Comparison of ENCODE assay signal across 8 mouse cellular contexts in genomic region chr4:98726590-98727237, GRCm38 (mm10). TPM values are rescaled to one million over a fixed set of nuclear protein-coding genes. Genes with fewer than 3 reads are reported as not detected.
DNase-seq lines count a peak whose midpoint lies in the region; ATAC-seq lines count a peak whose summit lies in the region.

Gene L1td1 (plus strand): TSS chr4:98726734.

- H3K4me1 ChIP-seq in hindbrain, embryonic 13.5 days (replicated peaks): peaks cover 20% of the 10 kb centered on the region
- peaks cover 17% of the 10 kb centered on the region for H3K4me1 ChIP-seq in midbrain, embryonic 12.5 days

- no peak within 1 kb of the TSS for H3K27ac ChIP-seq in hindbrain, embryonic 13.5 days
- no peak within 1 kb of the TSS for H3K27ac ChIP-seq in midbrain, embryonic 12.5 days (replicated peaks)

- H3K9ac ChIP-seq in hindbrain, embryonic 13.5 days: peak within 1 kb of the TSS; percentile 49
- no peak within 1 kb of the TSS; the same call in 1 of the 2 replicates for H3K9ac ChIP-seq in midbrain, embryonic 12.5 days (replicated peaks)

- no peaks in the 10 kb centered on the region for H3K36me3 ChIP-seq in hindbrain, embryonic 13.5 days
- no peaks in the 10 kb centered on the region for H3K36me3 ChIP-seq in midbrain, embryonic 12.5 days

- H3K4me2 ChIP-seq in hindbrain, embryonic 13.5 days: peak within 1 kb of the TSS; percentile 59
- peak within 1 kb of the TSS; percentile 55 for H3K4me2 ChIP-seq in midbrain, embryonic 12.5 days (replicated peaks)

- H3K4me3 ChIP-seq in hindbrain, embryonic 13.5 days: peak within 1 kb of the TSS; percentile 37
- peak within 1 kb of the TSS; percentile 35 for H3K4me3 ChIP-seq in midbrain, embryonic 12.5 days

- ATAC-seq in hindbrain, embryonic 13.5 days (ENCODE audit: low FRiP score): no peak
- ATAC-seq in midbrain, embryonic 12.5 days (ENCODE audit: low FRiP score, low read depth): peak; percentile 39

- peak; percentile 5 for DNase-seq in adrenal gland, postnatal 14 days
- DNase-seq in adrenal gland, postnatal 4 days (ENCODE audit: low spot score in 2 of 2): no peak
- peak; percentile 65 for DNase-seq in WW6 (ENCODE audit: low read depth, low spot score)
- DNase-seq in right cerebral cortex, postnatal 36 days (ENCODE audit: low spot score in 2 of 2): no peak
- no peak for DNase-seq in kidney, postnatal 10 days
- no peak for DNase-seq in spleen, postnatal 4 days (ENCODE audit: low spot score in 2 of 2)

- peaks cover 44% of the 10 kb centered on the region for H3K27me3 ChIP-seq in hindbrain, embryonic 13.5 days
- peaks cover 40% of the 10 kb centered on the region for H3K27me3 ChIP-seq in midbrain, embryonic 12.5 days

- H3K9me3 ChIP-seq in hindbrain, embryonic 13.5 days: no peaks in the 10 kb centered on the region
- H3K9me3 ChIP-seq in midbrain, embryonic 12.5 days: no peaks in the 10 kb centered on the region

- 2% methylated on average over 29 of the region's 29 CpGs for WGBS in hindbrain, embryonic 13.5 days
- WGBS in midbrain, embryonic 12.5 days: 3% methylated on average over 29 of the region's 29 CpGs

RNA-seq across cellular contexts. Expression of gene L1td1, which starts in this region (rescaled TPM):
- total RNA-seq in adrenal gland, postnatal 14 days (2021): not detected in 2 replicates
- not detected for total RNA-seq in adrenal gland, postnatal 4 days (2021)
- 0.08 and 0.14 TPM in 2 replicates for polyA plus RNA-seq in hindbrain, embryonic 13.5 days (2015; fragmentation: Nextera tagmentation; extraction: Ambion mirVana)
- 0.28 TPM in 1 of 2 replicates, not detected in the other for polyA plus RNA-seq in midbrain, embryonic 12.5 days (2016; fragmentation: Nextera tagmentation; extraction: Ambion mirVana)

Comparison
In these comparisons a context has a peak if more than half of its experiments do, and no peak if none do; other contexts are left out.
1. Peak in DNase-seq in adrenal gland, postnatal 14 days; RNA of the gene not detected or under 1 TPM.
2. Peak in ATAC-seq, H3K4me3 ChIP-seq and H3K4me2 ChIP-seq in midbrain, embryonic 12.5 days; RNA of the gene not detected or under 1 TPM.